Mouse (Mus musculus) left cerebral cortex, postnatal 25 days (tissue): ENCODE results near the gene BC048562. TPM values are rescaled to one million over a fixed set of nuclear protein-coding genes. Genes with fewer than 3 reads are reported as not detected.
A peak's percentile ranks its signal among the peaks of the same experiment; 100 is the strongest.

Source experiments
- DNase-seq, 2 experiments: peaks; one replicate each; pipeline ENCODE4 v3.0.0; 2022; ENCODE audit warnings: low spot score in 2 of 2, mixed read lengths in 1 of 2
- intact Hi-C: fragments of 180-260 bp; cut with DNase I; formaldehyde crosslinking; loops from one replicate; pipeline ENCODE4 v1.15.1; 2025
- total RNA-seq, 2 experiments: library from RNA; stranded (reverse); gene quantifications; 2 replicates each; pipeline ENCODE4 v1.2.3; 2021

BC048562 gene
- total RNA-seq, 2 experiments from 2014 or later: not detected

GRCm38 (mm10) chr9:108474528-108474927, 38.2 kb downstream of the BC048562 start:
- intact Hi-C loops: no loop called here
- DNase-seq: no peak

- intact Hi-C loops: no loop called here
- DNase-seq: peak in 1 of 2 experiments; percentile 33
Measured at GRCm38 (mm10) chr9:108478638-108479156, 42.4 kb downstream of the BC048562 start.

GRCm38 (mm10) chr9:108479241-108479640, 43.0 kb downstream of the BC048562 start:
- no peak for DNase-seq
- intact Hi-C loops: no loop called here

- intact Hi-C loops: no loop called here
Measured at GRCm38 (mm10) chr9:108479721-108480351, 43.6 kb downstream of the BC048562 start, which contains the start of gene Lamb2. Gene Lamb2, plus strand, starts transcription at chr9:108479736.

GRCm38 (mm10) chr9:108480813-108481519, 44.7 kb downstream of the BC048562 start:
- DNase-seq: no peak
- intact Hi-C loops: no loop called here

More at GRCm38 (mm10) chr9:108479721-108480351, 43.6 kb downstream of the BC048562 start, which contains the start of gene Lamb2:
- DNase-seq: peak in 1 of 2 experiments; percentile 14

GRCm38 (mm10) chr9:108481520-108482210, 45.4 kb downstream of the BC048562 start:
- intact Hi-C loops: no loop called here
- DNase-seq: no peak

- DNase-seq: no peak
- intact Hi-C loops: no loop called here
Measured at GRCm38 (mm10) chr9:108483051-108483790, 46.9 kb downstream of the BC048562 start.

- intact Hi-C loops: no loop called here
- no peak for DNase-seq
Measured at GRCm38 (mm10) chr9:108484021-108484420, 47.7 kb downstream of the BC048562 start.

- no peak for DNase-seq
- intact Hi-C loops: no loop called here
Measured at GRCm38 (mm10) chr9:108485301-108485875, 49.1 kb downstream of the BC048562 start.

- intact Hi-C loops: no loop called here
- no peak for DNase-seq
Measured at GRCm38 (mm10) chr9:108486973-108487530, 50.8 kb downstream of the BC048562 start.

GRCm38 (mm10) chr9:108488403-108488802, 52.1 kb downstream of the BC048562 start:
- DNase-seq: no peak
- intact Hi-C loops: no loop called here

- intact Hi-C loops: no loop called here
- DNase-seq: no peak
Measured at GRCm38 (mm10) chr9:108489215-108489614, 52.9 kb downstream of the BC048562 start.

- no peak for DNase-seq
- intact Hi-C loops: loop anchor here (2.0 kb wide), 1 partner anchor 19 kb away; no protein-coding TSS in a partner anchor
Measured at GRCm38 (mm10) chr9:108489702-108490558, 53.6 kb downstream of the BC048562 start.

- intact Hi-C loops: loop anchor here (2.0 kb wide), 1 partner anchor 18 kb away; no protein-coding TSS in a partner anchor
- peak; percentile 94 to 98 for DNase-seq
Measured at GRCm38 (mm10) chr9:108490559-108491285, 54.4 kb downstream of the BC048562 start, which contains the start of gene Usp19. Gene Usp19, plus strand, starts transcription at chr9:108490602.

GRCm38 (mm10) chr9:108491286-108491580, 55.0 kb downstream of the BC048562 start:
- intact Hi-C loops: loop anchor here (2.0 kb wide), 1 partner anchor 18 kb away; no protein-coding TSS in a partner anchor
- DNase-seq: no peak

GRCm38 (mm10) chr9:108492043-108492750, 55.9 kb downstream of the BC048562 start:
- peak in 1 of 2 experiments; percentile 13 for DNase-seq
- intact Hi-C loops: no loop called here

GRCm38 (mm10) chr9:108493246-108493645, 57.0 kb downstream of the BC048562 start:
- intact Hi-C loops: no loop called here
- no peak for DNase-seq
